ENCODE assay signal across 9 mouse cellular contexts in the genomic region with DNA sequence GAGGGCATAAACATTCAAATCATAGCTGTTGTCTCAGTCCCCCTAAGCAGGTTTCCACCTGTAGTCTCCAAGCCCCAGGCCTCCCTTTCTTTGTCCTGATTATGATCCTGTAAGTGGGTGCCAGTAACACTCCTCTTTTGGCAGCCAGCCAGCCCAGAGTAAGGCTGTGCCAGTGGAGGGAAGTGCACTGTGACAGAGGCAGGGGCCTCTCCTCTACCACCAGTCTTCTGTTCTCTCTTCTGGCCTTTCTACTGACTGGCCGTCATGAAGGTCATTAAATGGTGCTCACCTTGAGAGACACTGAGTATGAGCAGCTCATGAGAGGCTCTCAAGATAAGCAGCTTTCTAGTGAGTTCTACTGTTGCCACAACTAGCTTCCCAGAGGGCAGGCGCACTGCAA.
A peak's percentile ranks its signal among the peaks of the same experiment; 100 is the strongest.
DNase-seq lines count a peak whose midpoint lies in the region; ATAC-seq and TF ChIP-seq lines count a peak whose summit lies in the region.
"Had no signal": no experiment of that assay in that cellular context is flagged by ENCODE, and none has a peak within 500 bp of the region (broad histone marks: within the 10 kb centered on the region; RNA-seq: fewer than 3 reads in every experiment).

No protein-coding gene starts in this region.

- DNase-seq in hindbrain, embryonic 14.5 days (ENCODE audit: low spot score): no peak
- DNase-seq in MEL (ENCODE audit: low read depth, low spot score): peak; percentile 18
- DNase-seq in adipocyte (ENCODE audit: low spot score): peak; percentile 70
- DNase-seq in kidney, postnatal 4 days: peak; percentile 36 to 45
- DNase-seq in left cerebral cortex, postnatal 14 days (ENCODE audit: low spot score in 2 of 2): no peak
- no peak for DNase-seq in frontal cortex, postnatal 14 days (ENCODE audit: low spot score in 2 of 2)
- DNase-seq: cerebellum, adult 8-10 months; thymus, adult 2 months had no signal

- no peak overlapping the region for H3K9ac ChIP-seq in hindbrain, embryonic 14.5 days
- no peak overlapping the region for H3K9ac ChIP-seq in hindbrain, embryonic 13.5 days
- no peak overlapping the region for H3K9ac ChIP-seq in MEL (ENCODE audit: control insufficient read depth, low read depth, low read length, poor library complexity, severe bottlenecking)

- no peaks in the 10 kb centered on the region for H3K4me1 ChIP-seq in hindbrain, embryonic 14.5 days (replicated peaks; ENCODE audit: control insufficient read depth, insufficient read depth, low read length)
- H3K4me1 ChIP-seq in hindbrain, embryonic 13.5 days (replicated peaks): no peaks in the 10 kb centered on the region
- H3K4me1 ChIP-seq in MEL (ENCODE audit: control insufficient read depth in 1 of 2, insufficient read depth in 2 of 2, low read length in 2 of 2): no peaks in the 10 kb centered on the region

- no peaks in the 10 kb centered on the region for H3K79me2 ChIP-seq in MEL (ENCODE audit: control insufficient read depth, insufficient read depth, low read length, poor library complexity)

- no peak overlapping the region for H3K27ac ChIP-seq in hindbrain, embryonic 14.5 days
- no peak overlapping the region for H3K27ac ChIP-seq in hindbrain, embryonic 13.5 days
- no peak overlapping the region for H3K27ac ChIP-seq in MEL (ENCODE audit: control insufficient read depth, low read depth, low read length)

- TF ChIP-seq POLR2A in MEL (IDR thresholded peaks at IDR 0.05; ENCODE audit: control insufficient read depth in 1 of 2, insufficient read depth in 1 of 2, low read depth in 1 of 2, low read length in 2 of 2, poor library complexity in 1 of 2): no peak

- intact Hi-C loops in left cerebral cortex, postnatal 14 days (cut with DNase I): no loop called here

- TF ChIP-seq EP300 in MEL (IDR thresholded peaks at IDR 0.05; ENCODE audit: low read depth in 1 of 2, low read length in 2 of 2): no peak

- no peak overlapping the region for H3K4me2 ChIP-seq in hindbrain, embryonic 14.5 days (replicated peaks)
- no peak overlapping the region for H3K4me2 ChIP-seq in hindbrain, embryonic 13.5 days

- H3K9me3 ChIP-seq in hindbrain, embryonic 14.5 days (ENCODE audit: control insufficient read depth, low read length): no peaks in the 10 kb centered on the region
- no peaks in the 10 kb centered on the region for H3K9me3 ChIP-seq in hindbrain, embryonic 13.5 days
- no peaks in the 10 kb centered on the region for H3K9me3 ChIP-seq in MEL (replicated peaks; ENCODE audit: insufficient read depth, low read length)

- H3K36me3 ChIP-seq in hindbrain, embryonic 14.5 days (replicated peaks; ENCODE audit: control insufficient read depth, insufficient read depth): no peaks in the 10 kb centered on the region
- H3K36me3 ChIP-seq in hindbrain, embryonic 13.5 days: no peaks in the 10 kb centered on the region
- no peaks in the 10 kb centered on the region for H3K36me3 ChIP-seq in MEL (ENCODE audit: control insufficient read depth in 1 of 2, insufficient read depth in 2 of 2, low read length in 2 of 2)

- WGBS in hindbrain, embryonic 14.5 days: 85% methylated on average over 2 of the region's 2 CpGs
- WGBS in hindbrain, embryonic 13.5 days: 89% methylated on average over 2 of the region's 2 CpGs

- 0 out of 2 replicates have a peak, but pooled peaks have one; percentile 31 for ATAC-seq in hindbrain, embryonic 14.5 days (ENCODE audit: low FRiP score)
- ATAC-seq in hindbrain, embryonic 13.5 days (ENCODE audit: low FRiP score): no peak

- no peak for TF ChIP-seq CTCF in MEL (IDR thresholded peaks at IDR 0.05 in 2 of 3, conservative IDR thresholded peaks at IDR 0.05 in 1 of 3; ENCODE audit: control insufficient read depth in 1 of 3, insufficient read depth in 1 of 3, low read depth in 2 of 3, low read length in 3 of 3, poor library complexity in 1 of 3, severe bottlenecking in 1 of 3)

- H3K27me3 ChIP-seq in hindbrain, embryonic 14.5 days (ENCODE audit: control insufficient read depth, insufficient read depth, low read length): no peaks in the 10 kb centered on the region
- no peaks in the 10 kb centered on the region for H3K27me3 ChIP-seq in hindbrain, embryonic 13.5 days
- no peaks in the 10 kb centered on the region; a peak in 1 of 4 replicates for H3K27me3 ChIP-seq in MEL (ENCODE audit: control insufficient read depth in 1 of 2, insufficient read depth in 2 of 2, low read length in 2 of 2)

- H3K4me3 ChIP-seq in hindbrain, embryonic 14.5 days (replicated peaks; ENCODE audit: low read length): no peak overlapping the region
- H3K4me3 ChIP-seq in hindbrain, embryonic 13.5 days: no peak overlapping the region
- H3K4me3 ChIP-seq in MEL (ENCODE audit: control insufficient read depth in 1 of 2, insufficient read depth in 1 of 2, low read depth in 2 of 2, low read length in 2 of 2): no peak overlapping the region

- no peak for TF ChIP-seq RAD21 in MEL (IDR thresholded peaks at IDR 0.05; ENCODE audit: low read depth, low read length)

TF ChIP-seq in MEL, 35 proteins besides CTCF, POLR2A, EP300 and RAD21:
- TF ChIP-seq MXI1 (IDR thresholded peaks at IDR 0.05; ENCODE audit: low read depth, low read length) (no peak), KAT2A (conservative IDR thresholded peaks at IDR 0.05; ENCODE audit: low read depth, low read length) (no peak), MYC (IDR thresholded peaks at IDR 0.05; ENCODE audit: low read depth, low read length) (no peak), ZKSCAN1 (IDR thresholded peaks at IDR 0.05; ENCODE audit: low read depth, low read length) (no peak), E2F4 (IDR thresholded peaks at IDR 0.05; ENCODE audit: borderline replicate concordance, low read depth, low read length) (no peak), USF1 (IDR thresholded peaks at IDR 0.05; ENCODE audit: low read depth, low read length) (no peak), RCOR1 (IDR thresholded peaks at IDR 0.05; ENCODE audit: low read depth, low read length) (no peak), MEF2A (IDR thresholded peaks at IDR 0.05; ENCODE audit: extremely low read depth, insufficient replicate concordance, low read depth, low read length, poor library complexity, severe bottlenecking) (no peak), SMC3 (IDR thresholded peaks at IDR 0.05; ENCODE audit: low read depth, low read length) (no peak), TAL1 (IDR thresholded peaks at IDR 0.05; ENCODE audit: low read length) (no peak), GATA1 (IDR thresholded peaks at IDR 0.05; ENCODE audit: low read depth, low read length) (no peak), UBTF (IDR thresholded peaks at IDR 0.05; ENCODE audit: borderline replicate concordance, insufficient read depth, low read depth, low read length) (no peak), GABPA (IDR thresholded peaks at IDR 0.05; ENCODE audit: low read depth, low read length) (no peak), ELF1 (IDR thresholded peaks at IDR 0.05; ENCODE audit: low read depth, low read length) (no peak)

Comparison
In these comparisons a context has a peak if more than half of its experiments do, and no peak if none do; other contexts are left out.
1. DNase-seq: peak in MEL (single experiment), adipocyte (single experiment) and kidney, postnatal 4 days (2 of 2); none in hindbrain, embryonic 14.5 days (single experiment), left cerebral cortex, postnatal 14 days (0 of 2) and frontal cortex, postnatal 14 days (0 of 2).